Mouse (Mus musculus) right cerebral cortex, adult 2 months (tissue): ENCODE results near the gene Nfat5.

Experiments
- DNase-seq, 2 experiments: peaks; one replicate each; pipeline ENCODE4 v3.0.0; 2021 to 2022; ENCODE audit warnings: low spot score in 2 of 2

The Nfat5 gene

GRCm38 (mm10) chr8:107292928-107293601 lies at the start of gene Nfat5:
Gene Nfat5, plus strand, starts transcription at chr8:107293470.
- DNase-seq: peak; percentile 98

GRCm38 (mm10) chr8:107244218-107244617 lies 49.1 kb upstream of the Nfat5 start:
- DNase-seq: no peak

- no peak for DNase-seq
Observed at GRCm38 (mm10) chr8:107248456-107248855, 44.8 kb upstream of the Nfat5 start.

GRCm38 (mm10) chr8:107251481-107252104 lies 41.7 kb upstream of the Nfat5 start:
- DNase-seq: no peak

- no peak for DNase-seq
Observed at GRCm38 (mm10) chr8:107253121-107253520, 40.1 kb upstream of the Nfat5 start.

GRCm38 (mm10) chr8:107254403-107254802 lies 38.9 kb upstream of the Nfat5 start:
- DNase-seq: no peak

GRCm38 (mm10) chr8:107254951-107255457 lies 38.3 kb upstream of the Nfat5 start:
- peak; percentile 9 to 12 for DNase-seq

- peak; percentile 37 to 54 for DNase-seq
Observed at GRCm38 (mm10) chr8:107257223-107257622, 36.0 kb upstream of the Nfat5 start.

- peak in 1 of 2 experiments; percentile 4 for DNase-seq
Observed at GRCm38 (mm10) chr8:107260120-107260519, 33.1 kb upstream of the Nfat5 start.

GRCm38 (mm10) chr8:107261172-107261571 lies 32.1 kb upstream of the Nfat5 start:
- no peak for DNase-seq

GRCm38 (mm10) chr8:107262046-107262705 lies 31.1 kb upstream of the Nfat5 start:
- DNase-seq: no peak

GRCm38 (mm10) chr8:107265811-107266210 lies 27.5 kb upstream of the Nfat5 start:
- DNase-seq: no peak

GRCm38 (mm10) chr8:107268501-107268900 lies 24.8 kb upstream of the Nfat5 start:
- no peak for DNase-seq

- no peak for DNase-seq
Observed at GRCm38 (mm10) chr8:107269191-107269590, 24.1 kb upstream of the Nfat5 start.

- no peak for DNase-seq
Observed at GRCm38 (mm10) chr8:107269617-107270139, 23.6 kb upstream of the Nfat5 start.

- no peak for DNase-seq
Observed at GRCm38 (mm10) chr8:107270287-107270686, 23.0 kb upstream of the Nfat5 start.

GRCm38 (mm10) chr8:107270751-107271150 lies 22.5 kb upstream of the Nfat5 start:
- no peak for DNase-seq

- DNase-seq: no peak
Observed at GRCm38 (mm10) chr8:107277323-107277883, 15.9 kb upstream of the Nfat5 start.

GRCm38 (mm10) chr8:107278571-107278970 lies 14.7 kb upstream of the Nfat5 start:
- DNase-seq: no peak

GRCm38 (mm10) chr8:107286686-107287085 lies 6.6 kb upstream of the Nfat5 start:
- no peak for DNase-seq

GRCm38 (mm10) chr8:107287522-107287921 lies 5.7 kb upstream of the Nfat5 start:
- no peak for DNase-seq

GRCm38 (mm10) chr8:107291171-107291601 lies 2.1 kb upstream of the Nfat5 start:
- no peak for DNase-seq
